7 mouse cellular contexts compared by ENCODE assay signal in genomic region chr5:115186371-115187073, GRCm38 (mm10). TPM values are rescaled to one million over a fixed set of nuclear protein-coding genes. Genes with fewer than 3 reads are reported as not detected.
DNase-seq lines count a peak whose midpoint lies in the region; ATAC-seq and TF ChIP-seq lines count a peak whose summit lies in the region.

No protein-coding gene starts in this region.

- H3K4me2 ChIP-seq in heart, embryonic 13.5 days = peak overlapping the region; percentile 58
- peak overlapping the region; percentile 53; the same call in 1 of the 2 replicates for H3K4me2 ChIP-seq in liver, embryonic 15.5 days
- peak overlapping the region; percentile 29; the same call in 1 of the 2 replicates for H3K4me2 ChIP-seq in stomach, postnatal 0 days (replicated peaks; ENCODE audit: low read depth)

- no peaks in the 10 kb centered on the region for H3K36me3 ChIP-seq in heart, embryonic 13.5 days
- no peaks in the 10 kb centered on the region for H3K36me3 ChIP-seq in liver, embryonic 15.5 days (replicated peaks)
- H3K36me3 ChIP-seq in stomach, postnatal 0 days (ENCODE audit: control insufficient read depth, insufficient read depth, low read length) = no peaks in the 10 kb centered on the region

- H3K4me3 ChIP-seq in brown adipose tissue, adult 24 weeks (ENCODE audit: insufficient read depth, low read depth, low read length) = peak overlapping the region; percentile 26
- H3K4me3 ChIP-seq in heart, embryonic 13.5 days = peak overlapping the region; percentile 28
- H3K4me3 ChIP-seq in liver, embryonic 15.5 days (replicated peaks) = no peak overlapping the region
- H3K4me3 ChIP-seq in stomach, postnatal 0 days (ENCODE audit: low read depth, low read length) = no peak overlapping the region

- no peak for TF ChIP-seq EP300 in stomach, postnatal 0 days (optimal IDR thresholded peaks at IDR 0.05)

- peak; percentile 72 for DNase-seq in left cerebral cortex, postnatal 4 days
- DNase-seq in left cerebral cortex, postnatal 14 days (ENCODE audit: low spot score in 2 of 2) = no peak
- no peak for DNase-seq in stomach, postnatal 0 days (ENCODE audit: low spot score)
- no peak for DNase-seq in urinary bladder, postnatal 14 days (ENCODE audit: low spot score)

- H3K27me3 ChIP-seq in heart, embryonic 13.5 days (replicated peaks) = peaks cover 53% of the 10 kb centered on the region
- H3K27me3 ChIP-seq in liver, embryonic 15.5 days = peaks cover 98% of the 10 kb centered on the region
- peaks cover 6% of the 10 kb centered on the region for H3K27me3 ChIP-seq in stomach, postnatal 0 days (ENCODE audit: control insufficient read depth, insufficient read depth, low read length)

- ATAC-seq in heart, embryonic 13.5 days (ENCODE audit: extremely low read depth, insufficient number of reproducible peaks, low FRiP score, low TSS enrichment) = no peak
- no peak for ATAC-seq in liver, embryonic 15.5 days (ENCODE audit: insufficient read depth)
- peak; percentile 38; the same call in 1 of the 2 replicates for ATAC-seq in stomach, postnatal 0 days (ENCODE audit: low FRiP score, low TSS enrichment)

- H3K9me3 ChIP-seq in heart, embryonic 13.5 days = peaks cover 4% of the 10 kb centered on the region; the same call in 1 of the 2 replicates
- no peaks in the 10 kb centered on the region for H3K9me3 ChIP-seq in liver, embryonic 15.5 days (replicated peaks)
- no peaks in the 10 kb centered on the region for H3K9me3 ChIP-seq in stomach, postnatal 0 days (ENCODE audit: control insufficient read depth, low read length)

- 43% methylated on average over 17 of the region's 17 CpGs for WGBS in heart, embryonic 13.5 days
- 38% methylated on average over 17 of the region's 17 CpGs for WGBS in liver, embryonic 15.5 days (ENCODE audit: insufficient replicate concordance)
- WGBS in stomach, postnatal 0 days = 34% methylated on average over 17 of the region's 17 CpGs

- no peak for TF ChIP-seq CTCF in stomach, postnatal 0 days (IDR thresholded peaks at IDR 0.05; ENCODE audit: low read depth)

- peak overlapping the region; percentile 40 for H3K9ac ChIP-seq in heart, embryonic 13.5 days
- H3K9ac ChIP-seq in liver, embryonic 15.5 days = no peak overlapping the region
- no peak overlapping the region for H3K9ac ChIP-seq in stomach, postnatal 0 days (ENCODE audit: low read length)

- no peaks in the 10 kb centered on the region for H3K4me1 ChIP-seq in brown adipose tissue, adult 24 weeks (ENCODE audit: control insufficient read depth, insufficient read depth, insufficient read length, low read length)
- peaks cover 48% of the 10 kb centered on the region for H3K4me1 ChIP-seq in heart, embryonic 13.5 days
- peaks cover 20% of the 10 kb centered on the region for H3K4me1 ChIP-seq in liver, embryonic 15.5 days (replicated peaks)
- H3K4me1 ChIP-seq in stomach, postnatal 0 days (replicated peaks; ENCODE audit: control insufficient read depth, insufficient read depth) = peaks cover 2% of the 10 kb centered on the region; the same call in 1 of the 2 replicates

- intact Hi-C loops in left cerebral cortex, postnatal 4 days (cut with DNase I) = no loop called here
- intact Hi-C loops in left cerebral cortex, postnatal 14 days (cut with DNase I) = no loop called here

- H3K27ac ChIP-seq in brown adipose tissue, adult 24 weeks (replicated peaks; ENCODE audit: low read depth, low read length) = 0 out of 2 replicates have a peak overlapping the region, but pooled peaks have one; percentile 5
- H3K27ac ChIP-seq in heart, embryonic 13.5 days (replicated peaks) = no peak overlapping the region
- no peak overlapping the region for H3K27ac ChIP-seq in liver, embryonic 15.5 days (replicated peaks)
- H3K27ac ChIP-seq in stomach, postnatal 0 days (replicated peaks) = no peak overlapping the region

RNA-seq across cellular contexts. Expression of gene Cabp1, which starts 7.7 kb away (rescaled TPM):
- total RNA-seq in left cerebral cortex, postnatal 4 days (2021) = 10 to 100 TPM; 67.0 to 67.2 TPM
- 100 to 1,000 TPM; 179 to 209 TPM for total RNA-seq in left cerebral cortex, postnatal 14 days (2021)
- 1.0 and 1.3 TPM in 2 replicates for polyA plus RNA-seq in brown adipose tissue, adult 24 weeks (2012; ENCODE audit: insufficient read depth, insufficient read length, missing spikeins)
- 0.53 and 0.60 TPM in 2 replicates for polyA plus RNA-seq in heart, embryonic 13.5 days (2015; fragmentation: Nextera tagmentation; extraction: Ambion mirVana)
- 0.13 and 0.18 TPM in 2 replicates for polyA plus RNA-seq in liver, embryonic 15.5 days (2015; fragmentation: Nextera tagmentation; extraction: Ambion mirVana)
- 0.44 and 0.67 TPM in 2 replicates for polyA plus RNA-seq in stomach, postnatal 0 days (2015; fragmentation: Nextera tagmentation; extraction: Ambion mirVana)

RNA-seq across cellular contexts. Expression of gene Mlec, which starts 28.5 kb away (rescaled TPM):
- 10 to 100 TPM; 59.5 to 79.4 TPM for total RNA-seq in left cerebral cortex, postnatal 4 days (2021)
- total RNA-seq in left cerebral cortex, postnatal 14 days (2021) = 10 to 100 TPM; 67.9 to 77.9 TPM
- polyA plus RNA-seq in brown adipose tissue, adult 24 weeks (2012; ENCODE audit: insufficient read depth, insufficient read length, missing spikeins) = 49.5 and 76.9 TPM in 2 replicates
- polyA plus RNA-seq in heart, embryonic 13.5 days (2015; fragmentation: Nextera tagmentation; extraction: Ambion mirVana) = 65.8 and 71.6 TPM in 2 replicates
- polyA plus RNA-seq in liver, embryonic 15.5 days (2015; fragmentation: Nextera tagmentation; extraction: Ambion mirVana) = 23.7 and 29.6 TPM in 2 replicates
- polyA plus RNA-seq in stomach, postnatal 0 days (2015; fragmentation: Nextera tagmentation; extraction: Ambion mirVana) = 30.4 and 34.0 TPM in 2 replicates

RNA-seq across cellular contexts. Expression of gene Pop5, which starts 49.1 kb away (rescaled TPM):
- total RNA-seq in left cerebral cortex, postnatal 4 days (2021) = 10 to 100 TPM; 27.4 to 31.8 TPM
- total RNA-seq in left cerebral cortex, postnatal 14 days (2021) = 10 to 100 TPM; 59.5 to 75.8 TPM
- 187 and 188 TPM in 2 replicates for polyA plus RNA-seq in brown adipose tissue, adult 24 weeks (2012; ENCODE audit: insufficient read depth, insufficient read length, missing spikeins)
- polyA plus RNA-seq in heart, embryonic 13.5 days (2015; fragmentation: Nextera tagmentation; extraction: Ambion mirVana) = 63.6 and 73.0 TPM in 2 replicates
- 84.0 and 88.1 TPM in 2 replicates for polyA plus RNA-seq in liver, embryonic 15.5 days (2015; fragmentation: Nextera tagmentation; extraction: Ambion mirVana)
- 83.9 and 85.3 TPM in 2 replicates for polyA plus RNA-seq in stomach, postnatal 0 days (2015; fragmentation: Nextera tagmentation; extraction: Ambion mirVana)

RNA-seq across cellular contexts. Expression of gene Unc119b, which starts 51.7 kb away (rescaled TPM):
- 10 to 100 TPM; 22.4 to 25.6 TPM for total RNA-seq in left cerebral cortex, postnatal 4 days (2021)
- 10 to 100 TPM; 23.4 to 28.1 TPM for total RNA-seq in left cerebral cortex, postnatal 14 days (2021)
- polyA plus RNA-seq in brown adipose tissue, adult 24 weeks (2012; ENCODE audit: insufficient read depth, insufficient read length, missing spikeins) = 9.4 and 11.0 TPM in 2 replicates
- 17.3 and 18.5 TPM in 2 replicates for polyA plus RNA-seq in heart, embryonic 13.5 days (2015; fragmentation: Nextera tagmentation; extraction: Ambion mirVana)
- polyA plus RNA-seq in liver, embryonic 15.5 days (2015; fragmentation: Nextera tagmentation; extraction: Ambion mirVana) = 8.5 and 10.3 TPM in 2 replicates
- 12.7 and 12.9 TPM in 2 replicates for polyA plus RNA-seq in stomach, postnatal 0 days (2015; fragmentation: Nextera tagmentation; extraction: Ambion mirVana)

Comparison
In these comparisons a context has a peak if more than half of its experiments do, and no peak if none do; other contexts are left out.
1. H3K4me3 ChIP-seq: peak in brown adipose tissue, adult 24 weeks (single experiment) and heart, embryonic 13.5 days (single experiment); none in liver, embryonic 15.5 days (single experiment) and stomach, postnatal 0 days (single experiment).
2. Peak in every context shown above with its lines, with median percentiles within 50 percentile points of each other: H3K4me2 ChIP-seq.